Mouse (Mus musculus): ENCODE measurements around the gene Pigr.

Pigr gene

DNA sequence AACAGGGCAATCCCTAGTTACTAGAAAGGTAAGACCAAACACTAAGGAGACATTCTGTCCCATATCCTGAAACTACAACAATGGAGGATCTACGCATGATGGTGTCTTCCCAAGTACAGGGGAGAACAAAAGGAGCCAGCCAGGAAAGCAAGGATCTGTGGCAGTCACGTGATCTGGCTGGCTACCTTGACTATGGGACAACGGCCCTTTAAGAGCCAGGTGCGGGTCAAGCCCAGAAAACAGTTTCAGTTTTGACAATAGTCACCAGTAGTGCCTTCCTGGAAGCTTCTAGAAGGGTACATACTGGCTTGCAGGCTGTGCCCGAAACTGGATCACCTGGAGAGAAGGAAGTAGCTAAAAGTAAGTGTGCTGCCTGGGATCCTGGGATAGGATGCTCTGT is at the start of gene Pigr:
TSS of gene Pigr (plus strand) at position 237 of the 400 bp plus-strand sequence.
- DNase-seq (ENCODE audit: low spot score in 2 of 2), result no peak

DNA sequence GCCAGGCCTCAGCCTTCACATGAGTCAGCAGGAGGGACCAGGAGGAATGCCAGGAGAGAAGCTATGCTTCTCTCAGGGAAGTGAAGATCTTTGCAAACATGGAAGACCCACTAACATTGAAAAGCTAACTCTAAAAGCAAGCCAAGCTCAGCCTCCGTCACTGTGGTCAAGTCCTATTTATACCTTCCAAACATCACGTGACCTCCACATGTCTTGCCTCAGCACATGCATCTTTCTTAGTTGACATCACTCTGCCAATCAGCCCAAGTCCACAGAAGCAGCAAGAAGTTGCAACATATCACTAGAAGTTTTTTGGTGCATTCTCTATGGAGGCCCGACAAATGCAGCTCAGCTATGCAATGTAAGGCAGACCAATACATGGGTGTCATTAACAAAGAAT is 46.6 kb upstream of the Pigr start:
- no peak for DNase-seq (ENCODE audit: low spot score in 2 of 2)

DNA sequence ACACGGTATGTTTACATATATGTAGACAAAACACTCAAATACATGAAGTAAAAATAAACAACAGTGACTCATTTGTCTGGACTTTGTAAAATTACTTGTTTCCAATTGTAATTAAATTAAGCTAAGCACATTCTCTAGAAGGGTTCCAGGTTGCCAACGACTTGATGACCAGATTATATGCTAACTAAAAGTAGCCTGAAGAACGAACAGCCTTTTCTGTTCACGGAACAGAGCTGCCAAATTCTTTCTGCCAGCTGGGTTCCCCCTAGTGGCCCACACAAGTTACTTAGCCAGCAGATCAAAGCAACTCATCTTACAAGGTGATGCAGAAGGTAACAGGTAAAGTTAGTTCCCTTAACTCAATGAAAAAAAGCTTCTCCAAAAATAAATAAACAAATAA is 42.4 kb upstream of the Pigr start:
- peak in 1 of 2 experiments; percentile 12 for DNase-seq (ENCODE audit: low spot score in 2 of 2)

DNA sequence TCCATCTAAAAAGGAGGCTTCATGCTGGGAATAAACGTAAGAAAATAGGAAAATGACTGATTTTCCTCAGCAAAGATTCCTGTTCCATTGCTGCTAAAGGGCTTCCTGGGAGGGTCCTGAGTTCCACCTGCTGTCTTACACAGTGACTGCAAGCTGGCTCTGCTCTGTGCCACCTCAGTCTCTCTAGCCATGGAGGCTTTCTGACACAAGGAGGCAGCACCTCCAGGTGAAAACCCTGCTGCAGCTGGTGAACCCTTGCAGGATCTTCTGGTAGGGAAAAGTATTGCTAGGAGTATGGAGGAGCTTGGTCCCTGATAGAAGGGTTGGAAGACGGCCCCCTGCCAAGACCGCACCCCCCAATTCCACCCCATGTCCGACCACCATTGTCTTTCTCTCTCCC is 39.5 kb upstream of the Pigr start:
- no peak for DNase-seq (ENCODE audit: low spot score in 2 of 2)

DNA sequence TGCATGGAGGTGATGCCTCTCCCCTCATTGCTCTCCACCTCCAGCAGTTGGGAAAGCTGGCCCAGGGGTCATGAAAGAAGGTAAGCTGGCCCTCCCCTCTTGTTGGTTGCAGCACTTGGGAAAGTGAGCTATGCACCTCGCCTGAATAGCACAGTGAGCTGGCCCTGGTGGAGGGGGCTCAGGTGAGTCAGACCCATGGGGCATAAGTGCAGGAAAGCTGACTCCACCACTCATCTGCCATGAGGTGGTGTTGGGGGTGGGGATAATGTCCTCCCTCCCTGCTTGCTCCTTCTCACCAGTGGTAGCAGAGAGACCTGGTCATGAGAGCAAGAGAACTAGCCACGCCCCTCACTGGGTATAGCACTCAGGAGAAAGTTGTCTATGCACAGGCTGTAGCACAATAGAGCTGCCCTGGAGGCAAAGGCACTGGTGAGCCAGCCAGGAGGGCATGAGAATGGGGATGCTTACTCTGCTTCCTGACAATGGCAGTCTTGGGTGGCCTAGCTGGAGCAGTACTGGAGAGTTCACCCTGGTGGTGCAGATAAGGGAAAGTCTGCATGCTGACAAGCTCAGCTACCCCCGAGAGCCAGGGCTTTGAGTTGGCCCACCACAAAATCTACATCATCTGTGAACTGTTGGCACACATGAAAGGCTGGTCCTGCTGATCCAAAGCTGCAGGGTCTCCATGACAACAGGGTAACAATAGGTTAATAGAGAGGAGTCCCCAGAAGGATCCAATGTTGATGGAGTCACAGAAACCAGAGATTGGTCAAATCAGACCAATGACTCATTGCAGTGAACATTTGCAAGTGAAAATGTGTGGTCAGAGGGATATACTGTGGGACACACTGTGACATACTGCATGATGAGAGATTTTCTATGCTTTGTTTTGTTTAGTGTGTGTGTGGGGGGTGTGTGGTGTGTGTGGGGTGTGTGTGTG is 36.7 kb upstream of the Pigr start:
- DNase-seq (ENCODE audit: low spot score in 2 of 2), result no peak

DNA sequence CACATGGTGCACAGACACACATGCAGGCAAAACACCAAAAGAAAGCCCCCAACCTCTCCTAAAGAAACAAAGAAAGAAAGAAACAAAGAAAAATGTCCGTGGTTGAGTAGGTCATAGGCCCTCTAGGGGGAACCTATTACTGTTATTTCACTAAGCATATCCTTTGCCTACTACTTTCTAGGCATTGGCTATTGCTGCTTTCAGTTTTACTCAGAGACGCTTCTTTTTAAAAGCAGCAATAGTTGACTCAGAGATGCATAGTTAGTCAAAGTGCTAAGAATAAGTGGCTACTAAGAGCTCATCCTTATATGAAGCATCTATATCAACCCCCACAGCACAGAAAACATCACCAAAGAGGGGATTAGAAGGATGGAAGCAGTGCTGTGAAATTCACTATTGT is 31.2 kb upstream of the Pigr start:
- DNase-seq (ENCODE audit: low spot score in 2 of 2), result no peak

DNA sequence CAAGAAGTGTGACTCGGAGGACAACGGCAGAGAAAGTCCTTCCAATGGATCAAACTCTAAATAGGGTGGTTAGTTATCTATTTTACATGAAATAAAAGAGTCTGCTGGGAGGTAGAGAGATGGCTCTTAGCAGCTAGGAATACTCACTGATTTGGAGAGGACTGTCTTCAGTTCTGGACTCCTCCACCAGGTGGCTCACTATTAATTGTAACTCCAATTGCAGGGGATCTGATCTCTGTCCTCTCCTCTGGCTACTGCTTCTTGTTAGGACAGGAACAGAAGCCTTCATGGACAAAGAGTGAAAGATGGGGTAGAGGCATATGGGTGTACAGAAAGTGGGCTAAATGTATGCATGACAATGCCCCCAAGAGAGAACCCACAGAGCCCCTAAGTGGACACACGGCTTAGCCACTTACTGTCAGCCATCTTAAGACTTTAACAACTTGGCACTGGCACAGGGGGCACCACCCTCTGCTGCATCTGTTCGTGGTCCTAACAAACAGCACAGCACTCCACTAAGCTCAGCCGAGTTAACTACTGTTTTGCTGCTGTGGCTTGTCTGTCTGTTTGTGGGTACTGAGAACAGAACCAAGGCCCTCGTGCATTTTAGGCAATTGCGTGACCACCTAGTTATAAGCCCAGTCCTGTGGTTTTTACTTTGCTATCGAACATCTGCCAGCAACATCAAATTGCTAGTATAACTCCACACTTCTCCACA is 29.4 kb upstream of the Pigr start:
- DNase-seq (ENCODE audit: low spot score in 2 of 2), result peak; percentile 22 to 36

DNA sequence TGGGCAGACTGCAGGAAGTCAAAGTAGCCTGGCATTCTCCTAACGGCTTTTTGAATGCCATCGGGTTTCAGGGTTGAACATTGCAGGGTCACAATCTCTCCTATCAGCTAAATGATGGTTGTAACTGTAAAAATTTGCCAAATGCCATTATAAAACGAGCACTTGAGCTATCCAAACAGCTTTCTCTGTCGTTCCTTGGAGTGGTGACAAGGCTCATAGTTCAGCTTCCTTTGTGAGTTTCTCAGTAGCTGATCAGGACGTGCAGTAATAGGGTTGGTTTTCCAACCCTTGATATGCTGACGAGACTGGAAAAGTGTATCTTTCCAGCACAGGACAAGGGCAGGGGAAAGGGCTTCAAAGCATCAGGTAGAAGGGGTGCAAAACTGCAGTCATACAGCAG is 28.4 kb upstream of the Pigr start:
- DNase-seq (ENCODE audit: low spot score in 2 of 2), result no peak

DNA sequence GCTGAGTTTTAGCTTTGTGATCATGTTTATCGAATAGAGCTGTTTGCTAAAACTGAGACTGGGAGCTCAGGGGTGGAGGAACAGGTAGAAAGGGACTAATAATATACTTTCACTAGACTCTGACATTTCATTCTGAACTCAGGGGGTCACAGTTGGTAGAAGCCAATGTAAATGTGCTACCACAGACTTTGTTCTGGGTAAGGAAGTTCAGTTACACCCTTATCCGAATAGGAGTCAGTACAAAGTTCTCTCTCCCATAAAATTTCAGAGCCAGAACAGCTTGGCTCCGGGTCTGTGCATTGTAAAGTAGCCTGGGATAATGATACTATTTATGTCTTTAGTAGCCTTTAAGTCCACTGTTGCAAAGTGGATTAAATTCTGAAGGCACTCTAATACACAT is 27.9 kb upstream of the Pigr start:
- no peak for DNase-seq (ENCODE audit: low spot score in 2 of 2)

DNA sequence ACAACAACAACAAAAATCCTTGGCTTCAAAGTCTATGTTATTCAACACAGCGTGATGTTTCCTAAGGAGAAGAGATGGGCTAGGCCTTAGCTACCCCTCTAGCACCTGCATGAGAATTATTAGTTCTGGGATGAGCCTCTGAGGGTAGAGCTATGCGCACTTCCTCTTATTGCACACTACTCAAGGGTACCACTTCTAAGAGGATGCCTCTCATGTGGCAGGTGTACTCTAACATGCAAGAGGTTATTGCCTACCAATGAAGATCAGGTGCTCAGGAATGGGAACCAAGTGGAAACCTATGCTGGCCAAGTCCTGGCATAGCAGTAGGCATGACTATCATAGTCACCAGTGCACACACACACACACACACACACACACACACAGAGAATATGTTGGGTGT is 27.1 kb upstream of the Pigr start:
- DNase-seq (ENCODE audit: low spot score in 2 of 2), result no peak

DNA sequence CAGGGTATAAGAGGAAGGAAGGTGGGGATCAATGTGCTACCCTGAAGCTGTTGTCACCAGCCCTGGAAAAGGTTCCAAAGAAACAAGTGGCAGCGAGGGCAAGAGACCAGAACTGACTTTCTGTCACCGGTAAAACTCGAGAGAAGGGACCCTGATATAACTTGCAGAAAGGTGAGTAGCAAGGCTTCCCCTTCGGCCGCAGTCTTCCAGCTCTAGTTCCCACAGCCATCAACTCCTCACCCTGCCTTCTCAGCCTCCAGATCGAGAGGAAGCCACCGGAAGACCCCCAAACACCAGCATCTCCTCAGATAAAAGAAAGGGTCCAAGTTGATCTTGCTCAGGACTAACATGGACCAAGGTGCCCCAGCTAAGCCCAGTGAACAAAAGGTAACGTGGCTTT is 25.9 kb upstream of the Pigr start, which contains the start of gene Fcamr:
TSS of gene Fcamr (plus strand) at position 301 of the 400 bp plus-strand sequence.
- DNase-seq (ENCODE audit: low spot score in 2 of 2), result no peak

DNA sequence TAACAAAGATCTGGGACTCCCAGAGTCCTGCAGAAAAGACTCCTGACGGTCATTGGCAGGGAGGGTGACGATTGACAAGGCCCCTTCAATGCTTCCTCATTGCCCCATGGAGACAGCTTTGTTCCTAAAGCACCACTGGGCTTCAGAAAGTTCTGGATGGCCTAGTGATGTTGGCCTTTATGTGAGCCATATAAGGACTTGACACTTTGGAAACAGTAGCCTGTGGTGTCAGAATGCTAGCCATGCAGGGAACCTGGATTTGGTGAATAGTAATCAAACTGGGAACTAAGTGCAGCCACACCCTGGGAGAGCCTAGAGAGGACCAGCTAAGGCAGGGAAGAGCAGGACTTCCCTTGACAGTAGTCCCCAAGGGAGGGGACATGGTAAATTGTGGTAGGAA is 25.0 kb upstream of the Pigr start:
- no peak for DNase-seq (ENCODE audit: low spot score in 2 of 2)

DNA sequence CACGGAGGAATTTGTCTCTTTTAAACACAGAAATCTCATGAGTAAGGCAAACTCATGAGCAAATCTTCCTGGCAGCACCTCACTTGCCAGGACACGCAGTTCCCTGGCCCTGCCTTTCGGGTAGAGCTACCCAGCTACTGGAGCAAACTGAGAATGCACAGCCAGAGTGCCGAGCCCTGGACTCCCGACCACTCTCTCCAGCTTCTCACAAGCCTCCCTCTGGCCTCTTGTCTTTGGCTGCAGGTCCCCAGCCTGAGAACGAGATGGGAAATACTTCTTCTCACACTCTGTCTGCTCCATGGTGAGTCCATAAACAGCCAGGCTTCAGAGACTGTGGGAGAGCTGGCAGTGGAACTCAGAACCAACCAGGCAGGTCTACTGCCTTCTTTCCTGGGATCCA is 23.5 kb upstream of the Pigr start:
- no peak for DNase-seq (ENCODE audit: low spot score in 2 of 2)

DNA sequence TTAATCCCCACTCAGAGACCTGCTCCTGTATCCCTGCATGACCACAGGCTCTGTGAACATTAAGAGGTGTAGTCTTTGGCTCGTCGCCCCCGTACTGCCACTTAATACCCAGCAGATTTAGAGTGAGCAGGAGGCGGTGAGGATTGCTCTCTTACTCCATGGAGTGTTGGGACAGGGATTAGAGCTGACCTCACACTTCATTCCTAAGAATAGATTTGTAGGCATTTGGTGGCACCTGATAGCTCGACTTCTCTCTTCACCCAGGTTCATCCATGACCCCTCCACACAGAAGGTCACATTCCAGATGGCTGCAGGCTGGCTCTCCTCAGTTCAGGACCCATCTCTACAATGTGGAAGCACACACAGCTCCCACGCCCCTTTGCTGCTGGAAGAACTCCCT is 22.2 kb upstream of the Pigr start:
- DNase-seq (ENCODE audit: low spot score in 2 of 2), result no peak

DNA sequence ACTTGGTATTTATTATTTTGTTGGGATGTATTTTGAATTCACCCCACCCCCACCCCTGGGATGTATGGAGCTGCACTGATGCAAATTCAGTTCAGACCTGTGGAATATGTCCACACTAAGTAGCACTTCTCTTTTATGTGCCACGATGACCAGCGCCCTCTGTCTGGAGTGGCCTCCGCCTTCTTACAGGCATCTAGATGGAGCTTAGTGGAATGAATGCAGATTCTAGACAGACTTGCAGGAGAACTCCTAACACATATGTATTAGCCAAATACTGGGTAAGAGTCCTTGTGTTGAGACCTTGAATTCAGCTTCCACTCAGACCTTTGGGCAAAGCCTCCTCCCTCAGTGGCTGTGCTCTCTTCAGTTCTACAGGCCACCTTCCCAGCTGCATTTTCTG is 15.6 kb upstream of the Pigr start:
- DNase-seq (ENCODE audit: low spot score in 2 of 2), result no peak

DNA sequence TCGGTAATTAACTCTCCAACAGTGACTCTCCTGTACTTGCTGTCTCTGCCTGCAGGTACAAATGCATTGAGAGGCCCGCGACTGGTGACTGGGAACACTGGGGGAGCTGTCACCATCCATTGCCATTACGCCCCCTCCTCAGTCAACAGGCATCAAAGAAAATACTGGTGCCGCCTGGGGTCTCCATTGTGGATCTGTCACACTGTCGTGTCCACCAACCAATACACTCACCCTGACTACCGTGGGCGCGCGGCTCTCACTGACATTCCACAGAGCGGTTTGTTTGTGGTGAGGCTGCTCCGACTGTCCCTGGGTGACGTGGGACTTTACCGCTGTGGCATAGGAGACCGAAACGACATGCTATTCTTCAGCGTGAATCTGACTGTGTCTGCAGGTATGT is 15.2 kb upstream of the Pigr start:
- DNase-seq (ENCODE audit: low spot score in 2 of 2), result no peak

DNA sequence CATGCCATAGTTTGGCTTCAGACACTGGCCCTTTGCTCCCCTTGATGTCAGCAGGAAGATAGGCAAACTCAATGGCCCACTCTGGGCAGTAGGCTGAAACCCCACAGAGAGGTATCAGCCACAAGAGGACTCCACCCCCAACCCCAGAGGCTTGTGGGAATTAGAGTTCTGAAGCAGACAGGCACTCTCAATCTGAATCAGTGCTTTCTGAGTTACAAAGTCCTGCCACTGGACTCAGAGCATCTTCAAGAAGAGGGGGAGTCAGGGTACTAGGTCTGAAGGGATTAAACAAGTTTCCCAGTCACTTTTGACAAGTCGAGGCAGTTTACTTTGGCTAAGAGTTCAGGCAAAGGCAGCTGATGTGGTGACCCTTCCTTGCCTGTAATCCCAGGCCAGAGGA is 6.7 kb upstream of the Pigr start:
- DNase-seq (ENCODE audit: low spot score in 2 of 2), result no peak

DNA sequence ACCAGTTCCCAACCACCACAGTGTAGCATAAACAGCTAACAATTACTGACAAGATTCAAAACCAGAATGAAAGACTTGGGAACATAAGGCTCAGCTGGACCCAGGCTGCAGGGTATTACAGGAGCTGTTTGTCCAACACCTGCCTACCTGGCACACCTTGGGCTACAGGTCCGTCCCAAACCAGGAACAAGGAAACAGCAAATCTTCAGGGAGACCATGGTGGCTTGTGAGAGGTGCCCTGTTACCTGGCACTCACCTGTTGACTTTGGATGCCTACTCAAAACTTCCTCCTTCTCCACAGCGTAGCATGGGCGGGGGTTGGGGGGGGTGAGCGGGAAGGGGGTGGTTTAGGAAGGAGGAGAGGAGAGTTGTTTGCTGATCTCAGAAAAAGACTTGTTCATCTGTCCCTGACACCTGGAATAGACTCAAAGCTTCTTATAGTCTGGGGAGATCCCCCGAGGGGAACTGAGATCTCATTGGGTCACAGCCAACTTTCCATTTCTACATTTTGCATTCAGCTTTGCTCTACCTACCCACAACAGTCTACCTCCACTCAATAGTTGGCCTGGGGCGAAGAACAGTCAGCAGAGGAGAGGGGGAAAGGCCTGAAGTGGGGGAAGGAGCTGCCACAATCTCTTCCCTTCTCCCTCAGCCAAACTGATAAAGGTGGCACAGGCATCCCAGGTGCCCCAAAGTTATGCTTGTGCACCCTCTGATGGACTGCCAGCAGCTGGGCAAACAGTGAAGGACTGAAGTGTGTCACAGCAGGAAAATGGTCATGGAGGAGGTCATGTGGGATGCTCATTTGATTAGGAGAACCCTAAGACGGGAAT is 6.0 kb upstream of the Pigr start:
- no peak for DNase-seq (ENCODE audit: low spot score in 2 of 2)

DNA sequence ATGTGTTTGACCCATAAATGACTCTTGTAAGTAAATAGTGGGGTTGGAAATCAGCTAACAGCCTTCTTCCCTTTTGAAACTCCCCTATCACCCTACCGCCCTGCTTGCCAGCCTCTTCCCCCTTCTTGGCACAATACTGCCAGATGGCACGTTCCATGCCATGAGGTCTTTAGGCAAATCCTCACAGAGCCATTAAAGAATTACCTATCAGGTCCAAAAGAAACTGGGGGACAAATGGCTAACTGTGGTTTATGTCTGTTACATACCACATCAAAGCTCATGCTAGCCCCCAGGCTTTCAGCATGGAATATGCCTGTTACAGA is 5.4 kb upstream of the Pigr start:
- no peak for DNase-seq (ENCODE audit: low spot score in 2 of 2)

DNA sequence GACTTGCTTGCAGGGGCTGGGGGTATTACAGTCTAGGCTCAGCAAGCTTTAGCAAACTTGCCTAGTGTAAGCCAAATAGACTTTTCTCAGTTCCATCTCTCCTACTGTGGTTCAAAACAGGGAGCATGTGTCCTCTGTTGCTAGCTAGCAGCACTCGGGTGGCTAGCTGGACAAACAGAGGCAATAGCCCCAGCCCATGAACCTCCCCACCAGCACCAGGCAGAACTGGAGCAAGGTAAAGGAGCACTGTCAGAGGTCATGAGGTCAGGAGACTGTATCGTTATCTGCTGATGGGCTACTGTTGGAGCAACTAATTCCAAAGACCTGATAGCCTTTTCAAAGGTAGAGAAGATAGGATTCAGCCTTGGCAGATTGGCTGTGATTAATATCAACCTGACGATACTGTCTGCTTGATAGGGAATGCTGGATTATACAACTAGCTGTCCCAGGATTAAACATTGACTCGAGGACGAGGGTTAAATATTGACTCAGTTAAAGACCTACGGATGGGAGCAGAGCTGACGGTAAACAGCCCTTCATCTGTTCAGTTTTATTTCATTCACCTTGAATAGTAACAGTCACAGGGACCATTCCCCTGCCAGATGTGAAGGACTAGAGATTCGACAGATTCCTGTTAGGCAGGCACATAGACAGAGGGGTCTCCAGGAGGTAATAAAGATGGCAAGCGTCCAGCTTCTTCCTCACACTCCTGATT is 4.4 kb upstream of the Pigr start:
- no peak for DNase-seq (ENCODE audit: low spot score in 2 of 2)

DNA sequence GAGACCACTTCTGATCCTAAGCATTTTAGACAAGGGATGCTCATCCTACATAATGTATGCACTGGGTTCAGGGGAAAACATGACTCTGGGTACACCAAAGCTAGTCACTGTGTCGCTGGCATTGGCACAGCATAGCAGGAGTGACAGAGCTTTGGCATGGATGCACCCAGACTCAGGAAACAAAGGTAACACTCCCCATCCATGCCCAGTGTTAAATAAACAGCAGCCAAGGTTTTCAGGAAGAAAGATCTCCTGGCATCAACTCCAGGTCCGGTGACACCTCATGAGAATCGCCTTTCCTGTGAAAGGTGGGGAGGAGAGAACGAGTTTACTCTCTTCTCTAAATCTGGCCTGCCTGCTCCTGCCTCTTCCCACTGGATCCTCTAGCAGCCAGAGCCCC is 2.2 kb downstream of the Pigr start:
- DNase-seq (ENCODE audit: low spot score in 2 of 2), result no peak
